Mouse (Mus musculus) testis, adult 2 months (tissue): ENCODE data around the gene Fam20c. TPM values are rescaled to one million over a fixed set of nuclear protein-coding genes. Genes with fewer than 3 reads are reported as not detected.

Source experiments
- H3K27ac ChIP-seq: fragments of 200-500 bp; 2 replicates; pipeline ENCODE4 v1.5.1; 2012; ENCODE audit warnings: low read depth, low read length; ENCODE audit not compliant: control insufficient read depth, insufficient read depth
- H3K27me3 ChIP-seq: fragments of 200-500 bp; 2 replicates; pipeline ENCODE4 v1.6.1; 2012; ENCODE audit warnings: mild to moderate bottlenecking, low read length, moderate library complexity; ENCODE audit not compliant: control insufficient read depth, insufficient read depth
- H3K36me3 ChIP-seq: fragments of 200-500 bp; 2 replicates; pipeline ENCODE4 v1.6.1; 2012; ENCODE audit warnings: mild to moderate bottlenecking, low read length; ENCODE audit not compliant: control insufficient read depth, insufficient read depth
- H3K4me1 ChIP-seq: fragments of 200-500 bp; 2 replicates; pipeline ENCODE4 v1.6.1; 2012; ENCODE audit warnings: low read length; ENCODE audit not compliant: control insufficient read depth, insufficient read depth
- H3K4me3 ChIP-seq: fragments of 200-500 bp; 2 replicates; pipeline ENCODE4 v1.5.1; 2012; ENCODE audit warnings: low read depth, mild to moderate bottlenecking, low read length, moderate library complexity, mixed read lengths; ENCODE audit not compliant: control insufficient read depth
- CTCF ChIP-seq: fragments of 200-500 bp; IDR thresholded peaks from 2 replicates; pipeline ENCODE4 v1.5.1; 2012; ENCODE audit warnings: low read depth, mild to moderate bottlenecking, inconsistent platforms, low read length, moderate library complexity; ENCODE audit not compliant: control insufficient read depth, insufficient read depth, insufficient replicate concordance
- POLR2A ChIP-seq: fragments of 200-500 bp; IDR thresholded peaks from 2 replicates; pipeline ENCODE4 v1.6.1; 2012; ENCODE audit warnings: low read depth, mild to moderate bottlenecking, inconsistent platforms, low read length, moderate library complexity; ENCODE audit not compliant: control insufficient read depth
- polyA plus RNA-seq: library from polyadenylated mRNA; depleted of rRNA; stranded (reverse); fragments of >200 nt; gene quantifications from 2 replicates; pipeline ENCODE4 v1.2.3, GENCODE M21; 2012

Gene Fam20c
- polyA plus RNA-seq, 1 experiment: 1.4 TPM

DNA sequence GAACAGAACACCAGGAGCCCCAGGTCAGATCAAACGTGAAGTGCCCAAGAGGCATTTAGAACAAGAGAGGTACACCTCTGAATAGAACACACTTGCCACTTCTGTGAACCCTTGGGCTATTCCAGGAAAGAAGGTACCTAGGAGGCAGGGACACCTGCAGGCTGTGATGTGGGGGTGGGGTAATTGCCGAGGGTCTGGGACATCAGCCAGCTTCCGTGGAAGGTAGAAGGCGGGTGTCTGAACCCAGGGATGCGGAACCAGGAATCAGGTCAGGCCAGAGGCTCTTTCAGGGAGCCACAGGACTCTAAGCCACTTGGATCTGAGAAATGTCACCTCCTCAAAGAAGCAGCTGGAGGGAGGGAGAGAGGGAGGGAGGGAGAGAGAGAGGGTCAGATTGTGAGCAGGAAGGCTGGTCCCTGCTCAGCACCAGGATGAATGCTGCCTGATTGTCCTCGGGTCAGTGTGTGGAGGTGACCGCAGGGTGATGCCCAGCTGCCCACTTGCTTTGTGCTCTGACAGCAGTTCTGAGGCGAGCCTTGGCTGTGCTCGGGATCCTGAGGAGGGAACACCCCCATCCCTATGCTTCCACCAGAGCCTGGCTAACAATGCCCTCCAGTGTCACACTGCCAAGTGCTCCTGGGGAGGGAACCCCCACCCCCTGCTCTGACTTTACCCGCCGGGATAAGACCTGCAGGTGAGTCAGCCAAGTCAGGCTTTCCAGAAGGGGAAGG is 34.3 kb downstream of the Fam20c start:
- Histone ChIP-seq H3K27ac (no peak overlapping the region), H3K4me1 (no peaks in the 10 kb centered on the region), H3K27me3 (no peaks in the 10 kb centered on the region), H3K36me3 (no peaks in the 10 kb centered on the region), H3K4me3 (no peak overlapping the region)
- TF ChIP-seq POLR2A (no peak), CTCF (no peak)

GRCm38 (mm10) chr5:138790954-138791480 is 36.7 kb downstream of the Fam20c start:
- Histone ChIP-seq H3K27me3 (no peaks in the 10 kb centered on the region), H3K36me3 (no peaks in the 10 kb centered on the region), H3K27ac (no peak overlapping the region), H3K4me1 (no peaks in the 10 kb centered on the region), H3K4me3 (no peak overlapping the region)
- TF ChIP-seq CTCF: no peak
- no peak for TF ChIP-seq POLR2A

- Histone ChIP-seq H3K4me1 (no peaks in the 10 kb centered on the region), H3K27me3 (no peaks in the 10 kb centered on the region), H3K27ac (no peak overlapping the region), H3K4me3 (no peak overlapping the region), H3K36me3 (no peaks in the 10 kb centered on the region)
- TF ChIP-seq CTCF: no peak
- TF ChIP-seq POLR2A: no peak
Measured at GRCm38 (mm10) chr5:138801588-138802116, 47.3 kb downstream of the Fam20c start.

DNA sequence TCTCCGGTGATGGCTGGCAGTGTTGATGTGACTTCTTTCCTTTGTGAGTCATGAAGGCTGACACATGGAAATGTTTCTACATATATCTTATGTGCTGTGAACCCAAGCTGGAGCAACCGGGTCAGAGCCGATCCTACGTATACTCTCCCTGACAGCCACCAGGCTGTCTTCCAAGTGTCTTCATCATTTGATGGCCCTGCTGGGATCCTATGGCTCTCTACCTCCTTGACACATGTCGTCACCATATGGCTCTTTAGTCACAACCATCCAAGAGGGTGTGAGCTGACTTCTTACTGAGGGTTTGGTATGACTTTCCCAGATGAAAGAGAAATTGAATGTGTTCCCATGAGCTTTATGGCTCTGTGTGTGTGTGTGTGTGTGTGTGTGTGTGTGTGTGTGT is 50.0 kb downstream of the Fam20c start:
- Histone ChIP-seq H3K36me3 (no peaks in the 10 kb centered on the region), H3K27ac (no peak overlapping the region), H3K4me3 (no peak overlapping the region), H3K27me3 (no peaks in the 10 kb centered on the region), H3K4me1 (no peaks in the 10 kb centered on the region)
- TF ChIP-seq POLR2A (no peak), CTCF (no peak)

DNA sequence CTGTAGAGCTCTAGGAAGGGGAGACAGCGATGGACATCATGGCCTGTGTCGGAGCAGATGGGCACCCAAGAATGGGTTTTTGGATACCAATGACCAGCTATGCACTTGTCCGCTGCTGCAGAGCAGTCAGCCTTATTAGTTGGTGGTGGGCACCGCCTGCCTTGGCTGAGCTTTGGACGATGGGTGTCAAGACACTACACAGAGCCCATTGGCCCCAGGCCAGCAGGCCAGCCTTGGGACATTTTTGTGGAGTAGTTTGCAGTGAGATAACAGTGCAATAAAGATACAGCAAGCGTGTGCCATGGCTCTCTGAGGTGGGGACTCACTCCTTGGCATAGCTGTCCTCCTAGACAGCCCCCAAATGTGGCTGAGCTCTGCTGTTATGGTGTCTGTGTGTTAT is 55.5 kb downstream of the Fam20c start:
- Histone ChIP-seq H3K36me3 (no peaks in the 10 kb centered on the region), H3K27me3 (no peaks in the 10 kb centered on the region)
- TF ChIP-seq CTCF: no peak
- TF ChIP-seq POLR2A: no peak

GRCm38 (mm10) chr5:138819780-138820179 is 65.5 kb downstream of the Fam20c start, which contains the start of gene Gm5294:
Gm5294 (plus strand) TSS chr5:138820080.
- H3K27ac ChIP-seq: no peak within 1 kb of the TSS
- H3K36me3 ChIP-seq: no peaks in the 10 kb centered on the region
- TF ChIP-seq CTCF: no peak
- no peak for TF ChIP-seq POLR2A
- peak within 1 kb of the TSS; percentile 48 for H3K4me3 ChIP-seq
- H3K4me1 ChIP-seq: peaks cover 10% of the 10 kb centered on the region
- no peaks in the 10 kb centered on the region for H3K27me3 ChIP-seq

More for the DNA sequence above, 55.5 kb downstream of the Fam20c start:
- Histone ChIP-seq H3K4me3 (no peak overlapping the region), H3K27ac (no peak overlapping the region), H3K4me1 (no peaks in the 10 kb centered on the region)

DNA sequence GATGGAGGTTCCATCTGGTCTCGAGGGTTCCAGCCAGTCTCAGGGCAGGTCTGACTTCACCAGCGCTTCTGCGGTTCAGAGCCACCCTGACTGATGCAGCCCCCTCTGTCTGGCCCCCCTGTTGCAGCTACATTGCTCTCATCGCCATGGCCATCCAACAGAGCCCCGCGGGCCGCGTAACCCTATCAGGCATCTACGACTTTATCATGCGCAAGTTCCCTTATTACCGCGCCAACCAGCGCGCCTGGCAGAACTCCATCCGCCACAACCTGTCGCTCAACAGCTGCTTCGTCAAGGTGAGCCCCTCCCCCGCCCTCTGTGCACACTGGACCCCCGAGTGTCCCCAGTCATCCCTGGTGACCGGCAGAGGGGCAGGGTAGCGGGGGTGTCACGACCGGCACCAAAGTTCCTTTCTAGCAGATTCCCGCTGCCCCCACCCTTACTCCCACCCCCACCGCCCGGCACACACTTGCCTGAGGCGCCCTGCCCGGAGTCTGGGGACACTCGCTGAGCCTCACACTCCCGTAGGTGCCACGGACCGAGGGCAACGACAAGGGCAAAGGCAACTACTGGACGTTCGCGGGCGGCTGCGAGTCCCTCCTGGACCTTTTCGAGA is 66.5 kb downstream of the Fam20c start:
- Histone ChIP-seq H3K27ac (no peak overlapping the region), H3K4me1 (peaks cover 10% of the 10 kb centered on the region), H3K36me3 (no peaks in the 10 kb centered on the region), H3K27me3 (no peaks in the 10 kb centered on the region), H3K4me3 (peak overlapping the region; percentile 56)
- TF ChIP-seq CTCF (no peak), POLR2A (no peak)
